Mouse (Mus musculus) heart, embryonic 14.5 days (tissue): ENCODE data around the gene Ino80e. TPM values are rescaled to one million over a fixed set of nuclear protein-coding genes. Genes with fewer than 3 reads are reported as not detected.

ENCODE experiments used
- ATAC-seq: fragments of 200-750 bp; cut with Nextera tagmentation; 2 replicates; pipeline ENCODE4 v1.8.0; 2017; ENCODE audit warnings: low read depth, moderate TSS enrichment; ENCODE audit not compliant: insufficient number of reproducible peaks, insufficient read depth, low FRiP score
- H3K27ac ChIP-seq, 2 experiments: fragments of 200-500 bp in 1 of 2; fragments of 300-500 bp in 1 of 2; sonication (generic) in 1 of 2; replicated peaks in 1 of 2; 2 replicates each; pipeline ENCODE4 v1.5.1; 2012 to 2014; ENCODE audit warnings: low read depth in 2 of 2, low read length in 2 of 2, control low read depth in 1 of 2, mild to moderate bottlenecking in 1 of 2, mixed read lengths in 1 of 2; ENCODE audit not compliant: control insufficient read depth in 1 of 2, insufficient read depth in 1 of 2
- H3K27me3 ChIP-seq: fragments of 300-500 bp; sonication (generic); 2 replicates; pipeline ENCODE4 v1.6.1; 2014; ENCODE audit warnings: mild to moderate bottlenecking, low read length, control low read depth; ENCODE audit not compliant: control insufficient read depth, insufficient read depth
- H3K36me3 ChIP-seq: fragments of 300-500 bp; sonication (generic); 2 replicates; pipeline ENCODE4 v1.6.1; 2014; ENCODE audit warnings: mild to moderate bottlenecking, control low read depth, low read length, mixed read lengths; ENCODE audit not compliant: control insufficient read depth, insufficient read depth
- H3K4me1 ChIP-seq, 2 experiments: fragments of 200-500 bp in 1 of 2; fragments of 300-500 bp in 1 of 2; sonication (generic) in 1 of 2; 2 replicates each; pipeline ENCODE4 v1.6.1; 2012 to 2014; ENCODE audit warnings: low read length in 2 of 2, control low read depth in 1 of 2, mixed read lengths in 1 of 2; ENCODE audit not compliant: control insufficient read depth in 2 of 2, insufficient read depth in 2 of 2
- H3K4me2 ChIP-seq: fragments of 300-500 bp; sonication (generic); 2 replicates; pipeline ENCODE4 v1.6.1; 2014; ENCODE audit warnings: mild to moderate bottlenecking, low read length
- H3K4me3 ChIP-seq, 2 experiments: fragments of 200-500 bp in 1 of 2; fragments of 300-500 bp in 1 of 2; sonication (generic) in 1 of 2; 2 replicates each; pipeline ENCODE4 v1.5.1; 2012 to 2014; ENCODE audit warnings: low read length in 2 of 2, mild to moderate bottlenecking in 2 of 2, control low read depth in 1 of 2, low read depth in 1 of 2, moderate library complexity in 1 of 2; ENCODE audit not compliant: control insufficient read depth in 1 of 2, insufficient read depth in 1 of 2
- H3K9ac ChIP-seq: fragments of 300-500 bp; sonication (generic); 2 replicates; pipeline ENCODE4 v1.6.1; 2014; ENCODE audit warnings: mild to moderate bottlenecking, low read length
- H3K9me3 ChIP-seq: fragments of 300-500 bp; sonication (generic); 2 replicates; pipeline ENCODE4 v1.6.1; 2016; ENCODE audit warnings: low read length, control low read depth; ENCODE audit not compliant: control insufficient read depth
- WGBS: fragments of 180-500 bp; shearing (Covaris S2); extraction: QIAGEN DNeasy Blood & Tissue Kit; methylation state at CpG from one replicate; pipeline ENCODE4 v1.1.7; 2014; 5-methylcytosine and 5-hydroxymethylcytosine counted together
- polyA plus RNA-seq: library from polyadenylated mRNA; unstranded; fragments of >200 nt; fragmentation: Nextera tagmentation; extraction: Ambion mirVana; gene quantifications from 2 replicates; pipeline ENCODE4 v1.2.1, GENCODE M21; 2014

Gene Ino80e
- polyA plus RNA-seq, 1 experiment from 2014 or later, result 51.9 TPM

- H3K4me1 ChIP-seq, result peaks cover 0 to 4% of the 10 kb centered on the region in 2 experiments; a peak in 2 of 4 replicates
- WGBS, result 4% methylated on average over 18 of the region's 19 CpGs
- no peak overlapping the region for H3K27ac ChIP-seq
- peak overlapping the region; percentile 57 for H3K4me2 ChIP-seq
- no peak for ATAC-seq
- peak overlapping the region in 1 of 2 experiments; percentile 27; a peak in 2 of 4 replicates for H3K4me3 ChIP-seq
- H3K36me3 ChIP-seq, result no peaks in the 10 kb centered on the region
- no peaks in the 10 kb centered on the region for H3K9me3 ChIP-seq
- peaks cover 39% of the 10 kb centered on the region for H3K27me3 ChIP-seq
- H3K9ac ChIP-seq, result 0 out of 2 replicates have a peak overlapping the region, but pooled peaks have one; percentile 8
These were observed 38.9 kb downstream of the Ino80e start for GRCm38 (mm10) chr7:126823202-126823711.

- Histone ChIP-seq H3K4me3 (no peak overlapping the region), H3K4me1 (peaks cover 0 to 4% of the 10 kb centered on the region in 2 experiments; a peak in 2 of 4 replicates), H3K4me2 (no peak overlapping the region), H3K27me3 (peaks cover 39% of the 10 kb centered on the region), H3K9me3 (no peaks in the 10 kb centered on the region), H3K27ac (no peak overlapping the region), H3K36me3 (no peaks in the 10 kb centered on the region), H3K9ac (no peak overlapping the region)
- no peak for ATAC-seq
- WGBS, result 15% methylated on average over 9 of the region's 9 CpGs
These were observed 39.4 kb downstream of the Ino80e start for GRCm38 (mm10) chr7:126822741-126823140.

DNA sequence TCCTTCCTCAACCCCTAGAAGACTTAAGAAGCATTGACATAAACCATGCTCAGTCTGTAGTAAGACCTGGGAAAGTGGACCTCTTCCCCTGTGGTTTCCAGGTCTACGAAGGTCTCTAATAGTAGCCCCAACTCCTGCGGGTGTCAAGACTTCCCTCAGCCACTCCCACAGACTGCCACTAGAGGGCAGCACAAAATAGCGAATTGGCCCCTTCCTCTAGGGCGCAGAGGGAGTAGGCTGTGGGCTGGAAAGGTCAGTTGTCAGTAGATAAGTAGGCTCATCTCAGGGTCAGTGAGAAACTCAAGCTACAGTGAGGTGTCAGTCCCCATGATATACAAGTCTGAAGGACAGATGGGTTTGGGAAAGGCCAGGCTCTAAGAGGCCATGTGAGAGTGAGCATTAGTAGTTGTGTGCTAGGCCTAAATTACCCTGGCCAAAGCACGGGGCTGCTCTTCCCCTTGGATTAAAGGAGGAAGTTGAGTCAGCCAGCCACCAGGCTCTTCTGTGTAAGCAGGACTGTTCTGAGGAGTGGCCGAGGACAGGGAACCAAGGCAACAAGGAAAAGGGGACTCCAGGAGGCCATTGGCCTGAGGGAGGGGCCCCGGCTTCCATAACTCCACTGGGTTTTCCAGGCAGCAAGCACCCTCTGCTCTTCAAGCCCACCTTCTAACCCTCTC, 40.2 kb downstream of the Ino80e start:
- peaks cover 39% of the 10 kb centered on the region for H3K27me3 ChIP-seq
- H3K27ac ChIP-seq, result no peak overlapping the region
- ATAC-seq, result 0 out of 2 replicates have a peak, but pooled peaks have one; percentile 26
- H3K4me3 ChIP-seq, result no peak overlapping the region
- H3K4me1 ChIP-seq, result peaks cover 0 to 4% of the 10 kb centered on the region in 2 experiments; a peak in 2 of 4 replicates
- H3K9ac ChIP-seq, result no peak overlapping the region
- H3K36me3 ChIP-seq, result no peaks in the 10 kb centered on the region
- 24% methylated on average over 7 of the region's 7 CpGs for WGBS
- no peak overlapping the region for H3K4me2 ChIP-seq
- no peaks in the 10 kb centered on the region for H3K9me3 ChIP-seq

GRCm38 (mm10) chr7:126818818-126819217, 43.4 kb downstream of the Ino80e start:
- H3K4me3 ChIP-seq, result no peak overlapping the region
- H3K27me3 ChIP-seq, result peaks cover 18% of the 10 kb centered on the region
- no peaks in the 10 kb centered on the region for H3K36me3 ChIP-seq
- H3K27ac ChIP-seq, result no peak overlapping the region
- peaks cover 0 to 4% of the 10 kb centered on the region in 2 experiments; a peak in 2 of 4 replicates for H3K4me1 ChIP-seq
- no peak overlapping the region for H3K4me2 ChIP-seq
- H3K9ac ChIP-seq, result no peak overlapping the region
- no peaks in the 10 kb centered on the region for H3K9me3 ChIP-seq
- no peak for ATAC-seq
- 35% methylated on average over 1 of the region's 1 CpGs for WGBS

- Histone ChIP-seq H3K27ac (no peak overlapping the region), H3K4me2 (no peak overlapping the region), H3K27me3 (peaks cover 6% of the 10 kb centered on the region), H3K4me1 (no peaks in the 10 kb centered on the region), H3K36me3 (no peaks in the 10 kb centered on the region), H3K9me3 (no peaks in the 10 kb centered on the region), H3K4me3 (no peak overlapping the region), H3K9ac (no peak overlapping the region)
- ATAC-seq, result no peak
- 78% methylated on average over 7 of the region's 7 CpGs for WGBS
These were observed 44.6 kb downstream of the Ino80e start for GRCm38 (mm10) chr7:126817595-126817994.

DNA sequence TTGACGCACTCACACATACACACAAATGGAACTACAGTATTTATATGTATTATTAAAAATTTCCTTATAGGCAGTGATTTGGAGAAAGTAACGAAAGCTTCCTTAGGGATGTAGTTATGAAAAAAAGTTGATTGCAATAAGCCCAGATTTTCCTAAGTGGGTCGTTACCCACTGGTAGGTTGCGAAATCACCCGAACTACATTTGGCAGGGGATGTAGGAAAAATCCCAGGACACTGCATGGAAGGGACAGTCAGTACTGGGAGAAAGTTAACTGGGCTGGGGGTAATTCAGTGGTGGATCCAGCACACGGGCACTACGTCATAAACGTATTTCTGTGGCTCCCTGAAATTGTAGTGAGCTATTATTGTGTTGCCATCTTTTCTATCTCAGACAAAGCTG, 45.7 kb downstream of the Ino80e start:
- Histone ChIP-seq H3K9me3 (no peaks in the 10 kb centered on the region), H3K4me1 (no peaks in the 10 kb centered on the region), H3K4me2 (no peak overlapping the region), H3K9ac (no peak overlapping the region), H3K4me3 (no peak overlapping the region), H3K36me3 (no peaks in the 10 kb centered on the region), H3K27ac (no peak overlapping the region), H3K27me3 (0 out of 2 replicates have a peak, but pooled peaks cover 3% of the 10 kb centered on the region)
- ATAC-seq, result no peak
- 81% methylated on average over 8 of the region's 8 CpGs for WGBS

- Histone ChIP-seq H3K27ac (no peak overlapping the region), H3K4me1 (no peaks in the 10 kb centered on the region), H3K9me3 (no peaks in the 10 kb centered on the region), H3K9ac (no peak overlapping the region), H3K4me3 (no peak overlapping the region), H3K4me2 (no peak overlapping the region), H3K36me3 (no peaks in the 10 kb centered on the region), H3K27me3 (no peaks in the 10 kb centered on the region)
- WGBS, result 57% methylated on average over 8 of the region's 8 CpGs
- no peak for ATAC-seq
These were observed 46.4 kb downstream of the Ino80e start for GRCm38 (mm10) chr7:126815726-126816222.
